Mouse (Mus musculus) liver, embryonic 14.5 days (tissue): ENCODE data around the gene Tfeb. TPM values are rescaled to one million over a fixed set of nuclear protein-coding genes. Genes with fewer than 3 reads are reported as not detected.

ENCODE experiments used
- ATAC-seq: fragments of 200-750 bp; cut with Nextera tagmentation; 2 replicates; pipeline ENCODE4 v1.8.0; 2017; ENCODE audit warnings: moderate number of reproducible peaks, mild to moderate bottlenecking, moderate library complexity; ENCODE audit not compliant: insufficient read depth
- DNase-seq, 3 experiments: peaks; one replicate each; pipeline ENCODE4 v3.0.0-alpha.2; 2012 to 2013; ENCODE audit warnings: low read depth in 3 of 3, low spot score in 3 of 3
- H3K27ac ChIP-seq: fragments of 300-500 bp; sonication (generic); 2 replicates; pipeline ENCODE4 v1.5.1; 2014; ENCODE audit warnings: moderate library complexity, mild to moderate bottlenecking, control low read depth, inconsistent platforms
- H3K27me3 ChIP-seq: fragments of 300-500 bp; sonication (generic); 2 replicates; pipeline ENCODE4 v1.6.1; 2014; ENCODE audit warnings: mild to moderate bottlenecking, low read length, moderate library complexity; ENCODE audit not compliant: control insufficient read depth, insufficient read depth
- H3K36me3 ChIP-seq: fragments of 300-500 bp; sonication (generic); replicated peaks from 2 replicates; pipeline ENCODE4 v1.6.1; 2014; ENCODE audit warnings: low read depth; ENCODE audit not compliant: control insufficient read depth, insufficient read depth
- H3K4me1 ChIP-seq, 2 experiments: fragments of 200-500 bp in 1 of 2; fragments of 300-500 bp in 1 of 2; sonication (generic) in 1 of 2; replicated peaks; 2 replicates each; pipeline ENCODE4 v1.6.1; 2012 to 2014; ENCODE audit warnings: antibody characterized with exemption in 1 of 2, inconsistent platforms in 1 of 2, low read length in 1 of 2; ENCODE audit not compliant: control insufficient read depth in 2 of 2, insufficient read depth in 2 of 2
- H3K4me2 ChIP-seq: fragments of 300-500 bp; sonication (generic); 2 replicates; pipeline ENCODE4 v1.6.1; 2014; ENCODE audit warnings: low read depth, mild to moderate bottlenecking, control low read depth, moderate library complexity
- H3K4me3 ChIP-seq, 2 experiments: fragments of 200-500 bp in 1 of 2; fragments of 300-500 bp in 1 of 2; sonication (generic) in 1 of 2; 2 replicates each; pipeline ENCODE4 v1.5.1; 2012 to 2014; ENCODE audit warnings: low read depth in 2 of 2, low read length in 2 of 2, mild to moderate bottlenecking in 2 of 2, control low read depth in 1 of 2, inconsistent platforms in 1 of 2, moderate library complexity in 1 of 2; ENCODE audit not compliant: insufficient read depth in 1 of 2
- H3K9ac ChIP-seq: fragments of 300-500 bp; sonication (generic); replicated peaks from 2 replicates; pipeline ENCODE4 v1.6.1; 2014; ENCODE audit warnings: mild to moderate bottlenecking, control low read depth, moderate library complexity
- H3K9me3 ChIP-seq: fragments of 300-500 bp; sonication (generic); 2 replicates; pipeline ENCODE4 v1.6.1; 2016; ENCODE audit warnings: low read length, mixed read lengths; ENCODE audit not compliant: control insufficient read depth
- CTCF ChIP-seq: IDR thresholded peaks from 2 replicates; pipeline ENCODE4 v1.5.1; 2016; ENCODE audit warnings: antibody characterized with exemption, low read depth, control low read depth
- EP300 ChIP-seq: IDR thresholded peaks from 2 replicates; pipeline ENCODE4 v1.6.1; 2016; ENCODE audit warnings: antibody characterized with exemption, low read depth
- WGBS: fragments of 180-500 bp; shearing (Covaris S2); extraction: QIAGEN DNeasy Blood & Tissue Kit; methylation state at CpG from one replicate; pipeline ENCODE4 v1.1.7; 2014; ENCODE audit not compliant: insufficient replicate concordance; 5-methylcytosine and 5-hydroxymethylcytosine counted together
- polyA plus RNA-seq, 2 experiments: library from polyadenylated mRNA; depleted of rRNA in 1 of 2; stranded (reverse) in 1 of 2; unstranded in 1 of 2; fragments of >200 nt; fragmentation: Nextera tagmentation in 1 of 2; extraction: Ambion mirVana in 1 of 2; gene quantifications; 2 replicates each; pipeline versions ENCODE4 v1.2.1 to v1.2.3; 2012 to 2014

Gene Tfeb
- polyA plus RNA-seq, 2 experiments, result 2.4 to 3.2 TPM

- Histone ChIP-seq H3K27ac (no peak overlapping the region), H3K4me3 (peak overlapping the region; percentile 60 to 67), H3K27me3 (peaks cover 12% of the 10 kb centered on the region), H3K9me3 (no peaks in the 10 kb centered on the region), H3K4me2 (peak overlapping the region; percentile 78), H3K36me3 (no peaks in the 10 kb centered on the region), H3K4me1 (peaks cover 6 to 11% of the 10 kb centered on the region in 2 experiments), H3K9ac (peak overlapping the region; percentile 61)
- ATAC-seq (peak; percentile 19; the same call in 1 of the 2 replicates), DNase-seq (no peak)
- WGBS, result 2% methylated on average over 56 of the region's 61 CpGs
- TF ChIP-seq CTCF (no peak), EP300 (no peak)
These were observed 1.4 kb downstream of the Tfeb start for GRCm38 (mm10) chr17:47738066-47738878.

- H3K4me1 ChIP-seq, result peaks cover 10 to 16% of the 10 kb centered on the region in 2 experiments
- WGBS, result 24% methylated on average over 19 of the region's 20 CpGs
- ATAC-seq, result no peak
These were observed 2.3 kb downstream of the Tfeb start for GRCm38 (mm10) chr17:47738879-47739798.

DNA sequence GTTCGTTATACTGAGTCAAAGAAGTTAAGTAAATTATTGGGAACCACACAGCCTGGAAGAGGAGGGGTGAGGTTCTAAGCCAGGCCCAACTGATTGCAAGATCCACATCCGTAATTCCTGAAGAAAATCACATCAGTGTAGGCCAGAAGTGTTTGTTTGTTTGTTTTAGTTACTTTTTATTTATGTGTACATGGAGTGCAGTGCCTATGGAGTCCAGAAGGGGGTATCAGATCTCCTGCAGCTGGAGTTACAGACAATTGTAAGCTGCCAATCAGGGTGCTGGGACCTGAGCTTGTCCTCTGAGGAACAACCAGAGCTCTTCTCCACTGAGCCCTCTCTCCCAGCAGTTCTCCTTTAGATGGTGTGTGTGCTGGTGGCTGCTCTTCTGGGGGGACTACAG is 3.4 kb downstream of the Tfeb start:
- DNase-seq (no peak), ATAC-seq (no peak)
- Histone ChIP-seq H3K9me3 (no peaks in the 10 kb centered on the region), H3K27me3 (peaks cover 12% of the 10 kb centered on the region), H3K9ac (no peak overlapping the region), H3K4me2 (no peak overlapping the region), H3K4me3 (no peak overlapping the region), H3K4me1 (peaks cover 10 to 16% of the 10 kb centered on the region in 2 experiments), H3K27ac (no peak overlapping the region), H3K36me3 (no peaks in the 10 kb centered on the region)
- TF ChIP-seq EP300, result no peak
- peak; percentile 49 for TF ChIP-seq CTCF
- 69% methylated on average over 2 of the region's 2 CpGs for WGBS

More at GRCm38 (mm10) chr17:47738879-47739798, 2.3 kb downstream of the Tfeb start:
- no peak for TF ChIP-seq EP300
- TF ChIP-seq CTCF, result no peak
- Histone ChIP-seq H3K27ac (no peak overlapping the region), H3K27me3 (peaks cover 12% of the 10 kb centered on the region), H3K4me2 (peak overlapping the region; percentile 78), H3K36me3 (no peaks in the 10 kb centered on the region), H3K9me3 (no peaks in the 10 kb centered on the region), H3K4me3 (peak overlapping the region in 1 of 2 experiments; percentile 67; a peak in 3 of 4 replicates), H3K9ac (no peak overlapping the region)
- DNase-seq, result no peak

GRCm38 (mm10) chr17:47742991-47743734 is 6.3 kb downstream of the Tfeb start:
- TF ChIP-seq CTCF (peak; percentile 73), EP300 (0 out of 2 replicates have a peak, but pooled peaks have one; percentile 10)
- Histone ChIP-seq H3K4me3 (no peak overlapping the region), H3K36me3 (no peaks in the 10 kb centered on the region), H3K4me2 (peak overlapping the region; percentile 20), H3K9me3 (no peaks in the 10 kb centered on the region), H3K9ac (no peak overlapping the region), H3K27ac (no peak overlapping the region), H3K4me1 (peaks cover 10 to 16% of the 10 kb centered on the region in 2 experiments), H3K27me3 (peaks cover 8% of the 10 kb centered on the region)
- ATAC-seq (peak; percentile 80), DNase-seq (no peak)
- 6% methylated on average over 16 of the region's 16 CpGs for WGBS
